Mouse (Mus musculus): ENCODE results near the gene Baiap2l1. TPM values are rescaled to one million over a fixed set of nuclear protein-coding genes. Genes with fewer than 3 reads are reported as not detected.

The Baiap2l1 gene
- polyA plus RNA-seq, 1 experiment from 2014 or later, result 14.3 TPM

DNA sequence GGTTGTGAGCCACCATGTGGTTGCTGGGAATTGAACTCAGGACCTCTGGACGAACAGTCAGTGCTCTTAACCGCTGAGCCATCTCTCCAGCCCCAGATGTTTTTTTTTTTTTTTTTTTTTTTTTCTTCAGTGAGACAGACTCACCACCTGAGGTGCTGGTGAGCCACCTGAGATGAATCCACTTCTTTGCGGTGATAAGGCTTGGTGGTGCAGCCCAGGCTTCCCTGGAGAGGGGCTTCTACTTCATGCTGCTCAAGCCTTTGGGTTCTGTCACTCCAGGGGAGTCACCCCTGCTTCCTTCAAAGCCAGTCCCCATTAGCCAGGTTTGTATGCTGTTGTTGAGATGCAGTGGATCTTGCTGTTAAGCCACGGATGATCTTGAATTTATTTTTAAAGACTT, 104.7 kb downstream of the Baiap2l1 start:
- 64% methylated on average over 4 of the region's 4 CpGs for WGBS
- H3K4me1 ChIP-seq (ENCODE audit: control insufficient read depth, insufficient read depth, low read length), result peaks cover 24% of the 10 kb centered on the region
- H3K9me3 ChIP-seq (ENCODE audit: control insufficient read depth, low read depth, low read length), result no peaks in the 10 kb centered on the region
- ATAC-seq (ENCODE audit: insufficient number of reproducible peaks, insufficient read depth, low FRiP score, low read depth), result no peak
- no peaks in the 10 kb centered on the region for H3K36me3 ChIP-seq (ENCODE audit: control insufficient read depth, insufficient read depth, low read length)
- H3K27me3 ChIP-seq (ENCODE audit: control insufficient read depth, insufficient read depth, low read length), result no peaks in the 10 kb centered on the region
- H3K27ac ChIP-seq (ENCODE audit: low read length), result no peak overlapping the region
- no peak overlapping the region for H3K4me2 ChIP-seq (replicated peaks; ENCODE audit: low read depth, low read length)
- H3K9ac ChIP-seq (replicated peaks; ENCODE audit: low read depth, low read length), result no peak overlapping the region
- H3K4me3 ChIP-seq (ENCODE audit: low read depth, low read length), result no peak overlapping the region

GRCm38 (mm10) chr5:144251876-144252577, 105.9 kb downstream of the Baiap2l1 start:
- Histone ChIP-seq H3K36me3 (ENCODE audit: control insufficient read depth, insufficient read depth, low read length) (no peaks in the 10 kb centered on the region), H3K4me3 (ENCODE audit: low read depth, low read length) (no peak overlapping the region), H3K27ac (ENCODE audit: low read length) (no peak overlapping the region), H3K4me1 (ENCODE audit: control insufficient read depth, insufficient read depth, low read length) (peaks cover 14% of the 10 kb centered on the region), H3K9ac (replicated peaks; ENCODE audit: low read depth, low read length) (no peak overlapping the region), H3K9me3 (ENCODE audit: control insufficient read depth, low read depth, low read length) (no peaks in the 10 kb centered on the region), H3K27me3 (ENCODE audit: control insufficient read depth, insufficient read depth, low read length) (no peaks in the 10 kb centered on the region), H3K4me2 (replicated peaks; ENCODE audit: low read depth, low read length) (no peak overlapping the region)
- WGBS, result 91% methylated on average over 13 of the region's 13 CpGs
- ATAC-seq (ENCODE audit: insufficient number of reproducible peaks, insufficient read depth, low FRiP score, low read depth), result no peak

DNA sequence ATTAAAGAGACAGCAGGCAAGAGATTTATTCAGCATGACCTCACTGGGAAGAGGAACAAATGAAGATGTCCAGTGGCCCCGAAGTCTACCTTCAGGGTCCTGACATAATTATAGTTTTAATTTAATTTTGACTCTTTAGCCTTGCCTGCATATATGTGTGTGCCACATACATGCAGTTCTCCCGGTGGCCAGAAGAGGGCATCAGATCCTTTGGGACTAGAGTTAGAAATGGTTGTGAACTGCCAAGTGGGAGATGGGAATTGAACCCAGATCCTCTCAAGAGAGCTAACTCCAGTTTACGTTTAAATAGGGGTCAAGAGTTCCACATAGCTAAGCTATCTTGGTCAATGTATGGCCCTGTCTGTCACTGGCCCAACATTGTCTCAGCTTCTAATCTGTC, 108.0 kb downstream of the Baiap2l1 start:
- no peak overlapping the region for H3K4me2 ChIP-seq (replicated peaks; ENCODE audit: low read depth, low read length)
- no peaks in the 10 kb centered on the region for H3K27me3 ChIP-seq (ENCODE audit: control insufficient read depth, insufficient read depth, low read length)
- no peak overlapping the region for H3K4me3 ChIP-seq (ENCODE audit: low read depth, low read length)
- H3K9me3 ChIP-seq (ENCODE audit: control insufficient read depth, low read depth, low read length), result no peaks in the 10 kb centered on the region
- H3K27ac ChIP-seq (ENCODE audit: low read length), result no peak overlapping the region
- peaks cover 12% of the 10 kb centered on the region for H3K4me1 ChIP-seq (ENCODE audit: control insufficient read depth, insufficient read depth, low read length)
- ATAC-seq (ENCODE audit: insufficient number of reproducible peaks, insufficient read depth, low FRiP score, low read depth), result no peak
- WGBS, result 76% methylated on average over 3 of the region's 3 CpGs
- H3K36me3 ChIP-seq (ENCODE audit: control insufficient read depth, insufficient read depth, low read length), result no peaks in the 10 kb centered on the region
- no peak overlapping the region for H3K9ac ChIP-seq (replicated peaks; ENCODE audit: low read depth, low read length)

- Histone ChIP-seq H3K27ac (ENCODE audit: low read length) (peak overlapping the region; percentile 73; the same call in 1 of the 2 replicates), H3K4me2 (replicated peaks; ENCODE audit: low read depth, low read length) (no peak overlapping the region), H3K4me1 (ENCODE audit: control insufficient read depth, insufficient read depth, low read length) (peaks cover 6% of the 10 kb centered on the region; the same call in 1 of the 2 replicates), H3K9me3 (ENCODE audit: control insufficient read depth, low read depth, low read length) (no peaks in the 10 kb centered on the region), H3K27me3 (ENCODE audit: control insufficient read depth, insufficient read depth, low read length) (no peaks in the 10 kb centered on the region), H3K9ac (replicated peaks; ENCODE audit: low read depth, low read length) (no peak overlapping the region), H3K36me3 (ENCODE audit: control insufficient read depth, insufficient read depth, low read length) (no peaks in the 10 kb centered on the region), H3K4me3 (ENCODE audit: low read depth, low read length) (no peak overlapping the region)
- WGBS, result 42% methylated on average over 10 of the region's 10 CpGs
- peak; percentile 67 for ATAC-seq (ENCODE audit: insufficient number of reproducible peaks, insufficient read depth, low FRiP score, low read depth)
These were observed 109.9 kb downstream of the Baiap2l1 start for GRCm38 (mm10) chr5:144247906-144248585.

- Histone ChIP-seq H3K4me2 (replicated peaks; ENCODE audit: low read depth, low read length) (no peak overlapping the region), H3K27ac (ENCODE audit: low read length) (peak overlapping the region; percentile 73; the same call in 1 of the 2 replicates), H3K4me3 (ENCODE audit: low read depth, low read length) (no peak overlapping the region), H3K36me3 (ENCODE audit: control insufficient read depth, insufficient read depth, low read length) (no peaks in the 10 kb centered on the region), H3K27me3 (ENCODE audit: control insufficient read depth, insufficient read depth, low read length) (no peaks in the 10 kb centered on the region), H3K9ac (replicated peaks; ENCODE audit: low read depth, low read length) (no peak overlapping the region), H3K4me1 (ENCODE audit: control insufficient read depth, insufficient read depth, low read length) (peaks cover 6% of the 10 kb centered on the region; the same call in 1 of the 2 replicates), H3K9me3 (ENCODE audit: control insufficient read depth, low read depth, low read length) (no peaks in the 10 kb centered on the region)
- 64% methylated on average over 10 of the region's 10 CpGs for WGBS
- ATAC-seq (ENCODE audit: insufficient number of reproducible peaks, insufficient read depth, low FRiP score, low read depth), result peak; percentile 57
These were observed 110.6 kb downstream of the Baiap2l1 start for GRCm38 (mm10) chr5:144247307-144247706.

DNA sequence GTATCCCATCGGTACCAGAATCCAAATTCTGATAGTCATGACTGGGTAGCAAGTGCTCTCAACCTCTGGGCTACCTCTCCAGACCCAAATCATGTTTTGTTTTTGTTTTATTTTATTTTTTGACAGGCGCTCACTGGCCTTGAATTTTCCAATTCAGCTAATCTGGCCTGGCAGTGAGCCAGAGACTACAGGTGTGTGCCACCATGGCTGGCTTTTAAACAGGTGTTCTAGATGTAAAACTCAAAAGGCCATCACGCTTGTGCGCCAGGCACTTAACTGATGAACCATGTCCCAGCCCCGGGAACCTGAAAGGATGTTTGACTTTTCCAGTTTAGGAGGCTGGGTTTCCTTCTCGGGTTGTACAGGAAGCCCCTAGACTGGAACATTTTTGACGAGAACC, 111.2 kb downstream of the Baiap2l1 start:
- Histone ChIP-seq H3K36me3 (ENCODE audit: control insufficient read depth, insufficient read depth, low read length) (no peaks in the 10 kb centered on the region), H3K4me3 (ENCODE audit: low read depth, low read length) (no peak overlapping the region), H3K4me2 (replicated peaks; ENCODE audit: low read depth, low read length) (no peak overlapping the region), H3K4me1 (ENCODE audit: control insufficient read depth, insufficient read depth, low read length) (peaks cover 6% of the 10 kb centered on the region; the same call in 1 of the 2 replicates), H3K9ac (replicated peaks; ENCODE audit: low read depth, low read length) (no peak overlapping the region), H3K9me3 (ENCODE audit: control insufficient read depth, low read depth, low read length) (no peaks in the 10 kb centered on the region), H3K27me3 (ENCODE audit: control insufficient read depth, insufficient read depth, low read length) (no peaks in the 10 kb centered on the region), H3K27ac (ENCODE audit: low read length) (0 out of 2 replicates have a peak overlapping the region, but pooled peaks have one; percentile 48)
- WGBS, result 46% methylated on average over 7 of the region's 7 CpGs
- no peak for ATAC-seq (ENCODE audit: insufficient number of reproducible peaks, insufficient read depth, low FRiP score, low read depth)

DNA sequence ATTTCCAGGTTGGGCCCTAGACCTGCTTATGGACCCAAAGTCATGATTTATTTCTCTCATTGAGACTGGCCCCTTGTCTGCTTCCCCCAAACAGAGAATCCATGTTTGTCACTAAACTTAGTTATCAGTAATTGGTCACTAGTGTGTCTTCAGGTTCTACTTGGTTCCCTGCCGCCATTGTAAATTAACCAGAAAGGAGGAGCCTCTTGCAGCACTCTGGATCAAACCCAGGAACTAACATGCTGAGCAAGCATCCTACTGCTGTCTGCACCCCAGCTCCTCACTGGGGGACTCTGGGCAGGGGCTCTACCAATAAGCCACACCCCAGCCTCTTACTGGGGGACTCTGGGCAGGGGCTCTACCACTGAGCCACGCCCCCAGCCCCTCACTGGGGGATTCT, 112.3 kb downstream of the Baiap2l1 start:
- H3K27ac ChIP-seq (ENCODE audit: low read length), result no peak overlapping the region
- H3K4me2 ChIP-seq (replicated peaks; ENCODE audit: low read depth, low read length), result no peak overlapping the region
- no peaks in the 10 kb centered on the region for H3K27me3 ChIP-seq (ENCODE audit: control insufficient read depth, insufficient read depth, low read length)
- no peaks in the 10 kb centered on the region for H3K9me3 ChIP-seq (ENCODE audit: control insufficient read depth, low read depth, low read length)
- no peak for ATAC-seq (ENCODE audit: insufficient number of reproducible peaks, insufficient read depth, low FRiP score, low read depth)
- H3K4me1 ChIP-seq (ENCODE audit: control insufficient read depth, insufficient read depth, low read length), result peaks cover 6% of the 10 kb centered on the region; the same call in 1 of the 2 replicates
- H3K4me3 ChIP-seq (ENCODE audit: low read depth, low read length), result no peak overlapping the region
- H3K9ac ChIP-seq (replicated peaks; ENCODE audit: low read depth, low read length), result no peak overlapping the region
- H3K36me3 ChIP-seq (ENCODE audit: control insufficient read depth, insufficient read depth, low read length), result no peaks in the 10 kb centered on the region
- WGBS, result 77% methylated on average over 2 of the region's 2 CpGs

- no peak within 1 kb of the TSS for H3K9ac ChIP-seq (replicated peaks; ENCODE audit: low read depth, low read length)
- ATAC-seq (ENCODE audit: insufficient number of reproducible peaks, insufficient read depth, low FRiP score, low read depth), result no peak
- H3K4me3 ChIP-seq (ENCODE audit: low read depth, low read length), result no peak within 1 kb of the TSS
- no peaks in the 10 kb centered on the region for H3K9me3 ChIP-seq (ENCODE audit: control insufficient read depth, low read depth, low read length)
- no peak within 1 kb of the TSS for H3K4me2 ChIP-seq (replicated peaks; ENCODE audit: low read depth, low read length)
- H3K27ac ChIP-seq (ENCODE audit: low read length), result no peak within 1 kb of the TSS
- H3K27me3 ChIP-seq (ENCODE audit: control insufficient read depth, insufficient read depth, low read length), result no peaks in the 10 kb centered on the region
- WGBS, result 87% methylated on average over 7 of the region's 7 CpGs
- H3K36me3 ChIP-seq (ENCODE audit: control insufficient read depth, insufficient read depth, low read length), result no peaks in the 10 kb centered on the region
- peaks cover 6% of the 10 kb centered on the region; the same call in 1 of the 2 replicates for H3K4me1 ChIP-seq (ENCODE audit: control insufficient read depth, insufficient read depth, low read length)
These were observed 113.9 kb downstream of the Baiap2l1 start, which contains the start of gene Bri3 for GRCm38 (mm10) chr5:144243901-144244487. Bri3 (plus strand) TSS chr5:144244437.

All from stomach, embryonic 14.5 days (tissue).